Mouse (Mus musculus) heart, adult 11 months (tissue): ENCODE measurements around the gene Krtcap3.

Experiments
- DNase-seq: peaks from one replicate; pipeline ENCODE4 v3.0.0; 2022

Krtcap3 gene

GRCm38 (mm10) chr5:31253806-31254205 lies 2.3 kb downstream of the Krtcap3 start:
- peak; percentile 94 for DNase-seq

DNA sequence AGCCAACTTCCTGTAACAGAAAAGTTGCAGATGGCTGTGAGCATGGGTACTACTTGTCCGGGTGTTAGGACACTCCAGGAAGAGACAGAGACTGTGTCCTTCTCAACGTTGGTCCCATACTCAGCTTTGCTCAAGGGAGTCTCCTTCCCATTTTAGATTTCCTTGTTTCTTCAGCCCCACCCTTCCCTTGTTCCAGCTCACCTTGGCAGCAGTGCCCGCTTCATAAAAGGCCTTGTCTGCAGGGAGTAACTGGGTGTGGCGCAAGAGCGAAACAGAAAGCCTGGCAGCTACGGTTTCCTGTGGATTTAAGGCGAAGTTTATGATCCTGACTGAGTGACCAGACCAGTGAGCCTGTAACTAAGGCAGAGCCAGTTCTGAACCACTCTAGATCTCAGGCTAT lies 3.0 kb downstream of the Krtcap3 start:
- peak; percentile 98 for DNase-seq

DNA sequence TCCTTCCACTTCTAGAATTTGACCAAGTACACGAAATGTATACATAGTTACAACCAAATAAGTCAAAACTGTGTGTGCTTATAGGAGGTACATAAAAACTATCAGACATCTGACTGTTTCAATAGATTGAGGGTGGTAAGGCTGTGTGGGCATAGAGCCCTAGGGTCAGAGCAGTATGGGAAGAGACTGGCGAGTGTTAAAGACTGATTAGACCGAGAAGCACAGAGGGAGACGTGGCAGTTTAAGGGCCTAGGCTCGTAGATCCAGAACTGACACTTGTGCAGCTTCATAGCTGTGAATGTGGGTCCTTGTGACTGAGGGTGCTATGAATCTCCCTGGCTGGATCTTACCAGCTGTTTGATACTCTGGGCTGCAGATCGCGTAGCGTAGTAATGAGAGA lies 3.4 kb downstream of the Krtcap3 start:
- DNase-seq, result no peak

- peak; percentile 74 for DNase-seq
Measured at GRCm38 (mm10) chr5:31255381-31255780, 3.9 kb downstream of the Krtcap3 start.

DNA sequence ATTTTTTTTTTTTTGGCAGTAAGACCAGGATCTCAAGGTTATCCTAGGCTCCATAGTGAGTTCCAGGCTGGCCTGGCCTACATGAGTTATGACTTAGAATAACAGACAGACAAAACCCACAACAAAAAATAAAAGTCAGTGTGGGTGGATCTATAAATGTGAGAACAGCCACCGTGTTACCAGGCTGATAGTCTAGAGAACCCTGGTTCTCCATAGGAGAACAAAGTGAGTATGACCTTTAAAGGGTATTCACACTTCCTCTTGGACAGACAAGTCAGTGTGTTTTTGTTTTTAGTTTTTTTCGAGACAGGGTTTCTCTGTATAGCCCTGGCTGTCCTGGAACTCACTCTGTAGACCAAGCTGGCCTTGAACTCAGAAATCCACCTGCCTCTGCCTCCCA lies 4.5 kb downstream of the Krtcap3 start:
- DNase-seq, result no peak

DNA sequence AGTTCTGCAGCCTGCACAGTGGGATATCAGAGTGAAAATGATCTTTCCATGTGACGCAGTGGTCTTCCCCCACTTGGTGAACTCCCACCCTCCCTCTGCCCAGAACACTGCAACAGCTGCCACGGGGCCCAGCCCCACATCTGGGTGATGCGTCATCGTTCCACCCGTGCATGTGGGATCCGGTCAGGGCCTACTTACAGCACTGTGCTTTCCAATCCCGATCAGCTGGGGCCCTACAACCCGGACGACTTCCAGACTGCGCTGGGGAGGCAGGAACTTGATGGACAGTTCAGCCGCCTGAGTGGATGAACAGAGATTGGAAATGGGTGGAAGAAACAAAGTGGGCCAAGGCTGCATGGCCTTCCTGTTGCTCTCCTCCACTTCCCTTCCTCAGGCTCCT lies 6.1 kb downstream of the Krtcap3 start:
- peak; percentile 93 for DNase-seq

GRCm38 (mm10) chr5:31266101-31266500 lies 14.6 kb downstream of the Krtcap3 start:
- DNase-seq, result peak; percentile 92

DNA sequence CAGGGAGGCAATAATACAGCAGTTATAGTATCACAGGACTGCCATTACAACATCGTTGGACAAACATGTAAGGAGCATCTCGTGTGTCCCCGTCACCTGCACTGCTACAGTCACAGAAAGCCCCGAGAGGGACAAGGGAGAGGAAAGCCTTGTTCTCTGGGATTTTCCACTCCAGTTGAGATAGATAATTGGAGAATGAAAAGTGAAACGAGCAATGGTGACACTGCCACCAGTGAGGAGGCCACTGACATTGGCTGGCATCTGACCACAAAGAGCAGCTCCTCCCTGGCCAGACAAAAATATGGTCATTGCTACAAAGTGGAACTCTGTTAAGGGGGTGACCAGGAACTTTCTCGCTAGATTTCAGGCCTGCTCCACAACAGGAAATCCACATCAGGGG lies 16.2 kb downstream of the Krtcap3 start:
- no peak for DNase-seq

- no peak for DNase-seq
Measured at GRCm38 (mm10) chr5:31273018-31273417, 21.5 kb downstream of the Krtcap3 start.

DNA sequence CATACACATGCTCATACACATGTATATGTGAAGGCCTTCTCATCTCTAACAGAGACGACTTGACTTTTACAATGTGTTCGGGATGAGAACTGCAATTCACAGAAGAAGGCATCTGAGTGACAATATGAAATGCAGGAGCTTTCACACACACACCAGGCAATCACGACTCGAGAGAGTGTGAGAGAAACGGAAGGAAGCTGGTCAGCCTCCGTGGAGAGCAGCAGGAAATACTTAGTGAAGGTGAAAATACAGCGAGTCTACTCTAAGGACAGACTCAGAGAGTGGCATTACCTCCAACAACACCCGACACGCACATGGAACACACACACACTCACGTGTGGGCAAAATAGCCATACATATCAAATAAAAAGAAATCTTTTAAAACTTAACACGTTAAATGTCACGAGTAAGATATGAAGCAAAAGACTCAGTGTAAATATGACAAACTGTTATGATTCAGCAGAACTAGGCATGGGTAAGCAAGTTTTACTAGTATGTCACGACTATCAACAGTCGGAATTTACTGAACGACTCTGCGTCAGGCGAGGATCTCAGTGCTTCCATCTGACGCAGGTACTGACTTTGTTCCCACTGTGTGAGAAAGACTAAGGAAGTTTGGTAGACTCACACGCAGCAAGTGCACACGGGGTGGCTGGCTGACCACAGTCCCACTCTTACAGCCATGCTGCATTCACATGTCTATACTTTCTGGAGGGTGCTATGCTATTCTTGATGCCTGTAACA lies 27.9 kb downstream of the Krtcap3 start:
- DNase-seq, result peak; percentile 79

GRCm38 (mm10) chr5:31288225-31288624 lies 36.7 kb downstream of the Krtcap3 start:
- DNase-seq, result peak; percentile 86

GRCm38 (mm10) chr5:31288655-31289054 lies 37.2 kb downstream of the Krtcap3 start:
- DNase-seq, result peak; percentile 63

DNA sequence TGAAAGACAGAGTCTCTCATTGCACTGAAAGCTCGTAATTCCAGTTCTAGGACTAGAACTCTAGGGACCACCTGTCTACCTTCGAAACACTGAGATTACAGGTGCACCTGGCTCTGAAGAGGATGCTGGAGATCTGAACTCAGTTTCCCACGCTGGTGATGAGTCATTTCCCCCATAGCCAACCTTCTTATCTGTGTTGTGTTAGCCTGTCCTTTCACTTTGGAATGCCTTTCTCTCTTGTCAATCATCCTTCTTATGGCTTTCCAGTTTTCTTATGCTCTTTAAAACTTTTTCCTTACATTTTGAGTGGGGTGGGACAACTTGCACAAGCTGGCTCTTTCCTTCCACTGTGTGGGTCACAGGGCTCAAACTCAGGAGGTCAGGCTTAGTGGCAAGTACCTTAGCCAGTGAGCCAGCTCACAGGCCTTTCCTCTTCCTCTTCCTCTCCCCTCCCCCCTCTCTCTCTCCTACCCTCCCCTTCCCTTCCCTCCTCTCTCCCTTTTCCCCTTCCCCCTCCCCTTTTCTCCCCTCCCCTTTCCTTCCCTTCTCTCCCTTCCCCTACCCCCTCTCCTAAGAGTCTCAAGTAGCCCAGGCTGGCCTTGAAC lies 38.2 kb downstream of the Krtcap3 start:
- DNase-seq, result peak; percentile 66

GRCm38 (mm10) chr5:31290521-31291360 lies 39.2 kb downstream of the Krtcap3 start, which contains the start of gene Ift172:
Gene Ift172, minus strand, starts transcription at chr5:31291116.
- DNase-seq, result peak; percentile 100

- no peak for DNase-seq
Measured at GRCm38 (mm10) chr5:31291361-31291688, 39.8 kb downstream of the Krtcap3 start.

- DNase-seq, result no peak
Measured at GRCm38 (mm10) chr5:31294964-31295605, 43.6 kb downstream of the Krtcap3 start.

- peak; percentile 94 for DNase-seq
Measured at GRCm38 (mm10) chr5:31295606-31296141, 44.2 kb downstream of the Krtcap3 start, which contains the start of gene Fndc4. Gene Fndc4, minus strand, starts transcription at chr5:31296080.

DNA sequence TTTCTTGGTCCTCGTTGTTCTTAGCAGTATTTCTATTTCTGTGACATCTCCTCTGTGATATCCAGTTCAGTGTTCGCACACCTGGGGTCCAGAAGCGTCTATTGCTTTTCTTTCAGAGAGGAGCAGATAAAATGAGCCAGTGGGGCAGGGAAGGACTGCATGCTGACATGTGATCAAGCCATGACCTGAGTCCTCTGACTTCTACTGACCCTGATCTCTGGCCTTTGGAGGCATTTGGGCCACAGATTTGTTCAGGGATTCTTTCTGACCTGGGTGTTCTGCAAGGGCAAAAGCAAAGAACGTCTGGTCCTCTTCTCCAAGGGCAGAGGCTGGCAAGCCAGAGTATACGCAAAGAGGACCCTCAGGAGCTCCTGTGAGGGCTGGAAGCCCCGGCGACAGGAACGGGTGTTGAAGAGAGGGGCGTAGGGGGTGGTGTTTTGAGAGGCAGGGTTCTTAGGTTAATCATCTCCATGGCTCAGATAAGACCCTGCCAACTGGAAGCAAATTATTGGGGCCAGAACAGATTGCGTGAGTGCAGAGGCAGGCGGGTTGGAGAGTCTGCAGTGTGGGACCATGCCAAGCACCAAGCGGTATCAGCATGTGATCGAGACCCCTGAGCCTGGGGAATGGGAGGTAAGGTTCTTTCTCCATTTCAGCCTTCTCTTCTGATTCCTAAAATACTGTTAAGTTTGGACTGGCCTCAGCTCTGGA lies 45.7 kb downstream of the Krtcap3 start, which contains the start of gene Gckr:
Gckr (plus strand) TSS at position 397 of the 711 bp plus-strand sequence.
- no peak for DNase-seq

GRCm38 (mm10) chr5:31297981-31298380 lies 46.5 kb downstream of the Krtcap3 start:
- DNase-seq, result peak; percentile 74

- peak; percentile 45 for DNase-seq
Measured at GRCm38 (mm10) chr5:31298486-31298885, 47.0 kb downstream of the Krtcap3 start.

GRCm38 (mm10) chr5:31301866-31302265 lies 50.4 kb downstream of the Krtcap3 start:
- DNase-seq, result peak; percentile 54
